Mouse (Mus musculus) liver, adult 2 months (tissue): ENCODE results near the gene Tardbp. TPM values are rescaled to one million over a fixed set of nuclear protein-coding genes. Genes with fewer than 3 reads are reported as not detected.

Source experiments
- DNase-seq: peaks from one replicate; pipeline ENCODE4 v3.0.0-alpha.2; 2011; ENCODE audit warnings: low read depth, low spot score; ENCODE audit errors: extremely low read depth
- H3K27ac ChIP-seq: fragments of 200-500 bp; replicated peaks from 2 replicates; pipeline ENCODE4 v1.5.1; 2012; ENCODE audit warnings: low read depth, mild to moderate bottlenecking, control low read depth, inconsistent platforms, low read length; ENCODE audit not compliant: insufficient read depth
- H3K27me3 ChIP-seq: fragments of 200-500 bp; 2 replicates; pipeline ENCODE4 v1.6.1; 2012; ENCODE audit warnings: mild to moderate bottlenecking, moderate library complexity, low read length, inconsistent platforms; ENCODE audit not compliant: control insufficient read depth, insufficient read depth
- H3K36me3 ChIP-seq: fragments of 200-500 bp; 2 replicates; pipeline ENCODE4 v1.6.1; 2012; ENCODE audit warnings: low read length, inconsistent platforms; ENCODE audit not compliant: control insufficient read depth, insufficient read depth
- H3K4me1 ChIP-seq: fragments of 200-500 bp; 2 replicates; pipeline ENCODE4 v1.6.1; 2011; ENCODE audit warnings: low read length; ENCODE audit not compliant: control insufficient read depth, insufficient read depth
- H3K4me3 ChIP-seq: fragments of 200-500 bp; 2 replicates; pipeline ENCODE4 v1.5.1; 2011; ENCODE audit warnings: low read depth, mild to moderate bottlenecking, control low read depth, low read length, moderate library complexity; ENCODE audit not compliant: insufficient read depth
- H3K79me2 ChIP-seq: fragments of 200-500 bp; 2 replicates; pipeline ENCODE4 v1.6.1; 2012; ENCODE audit warnings: inconsistent platforms, mild to moderate bottlenecking, low read length, moderate library complexity; ENCODE audit not compliant: control insufficient read depth, insufficient read depth
- H3K9ac ChIP-seq: fragments of 200-500 bp; 2 replicates; pipeline ENCODE4 v1.6.1; 2012; ENCODE audit warnings: low read depth, mild to moderate bottlenecking, control low read depth, inconsistent platforms, low read length
- CTCF ChIP-seq: fragments of 200-500 bp; IDR thresholded peaks from 2 replicates; pipeline ENCODE4 v1.5.1; 2011; ENCODE audit warnings: low read depth, low read length, control low read depth
- POLR2A ChIP-seq: fragments of 200-500 bp; IDR thresholded peaks from 2 replicates; pipeline ENCODE4 v1.6.1; 2011; ENCODE audit warnings: low read length, control low read depth; ENCODE audit not compliant: insufficient read depth; ENCODE audit errors: extremely low read depth
- WGBS: fragments of 180-500 bp; shearing (Covaris S2); methylation state at CpG from one replicate; pipeline ENCODE4 v1.1.7; 2018; 5-methylcytosine and 5-hydroxymethylcytosine counted together
- polyA plus RNA-seq: library from polyadenylated mRNA; depleted of rRNA; stranded (reverse); fragments of >200 nt; gene quantifications from 2 replicates; pipeline ENCODE4 v1.2.3, GENCODE M21; 2012
- total RNA-seq: library from RNA; depleted of rRNA; stranded (reverse); fragments of >200 nt; gene quantifications from 2 replicates; pipeline ENCODE4 v1.2.3, GENCODE M21; 2014

The Tardbp gene
- total and polyA plus RNA-seq, 2 experiments, result 33.4 to 87.2 TPM

GRCm38 (mm10) chr4:148588793-148589192, 38.0 kb downstream of the Tardbp start:
- H3K36me3 ChIP-seq, result no peaks in the 10 kb centered on the region
- H3K9ac ChIP-seq, result no peak overlapping the region
- H3K27ac ChIP-seq, result no peak overlapping the region
- 74% methylated on average over 9 of the region's 9 CpGs for WGBS
- peaks cover 9% of the 10 kb centered on the region; the same call in 1 of the 2 replicates for H3K79me2 ChIP-seq
- TF ChIP-seq CTCF (no peak), POLR2A (no peak)
- no peak overlapping the region for H3K4me3 ChIP-seq
- no peaks in the 10 kb centered on the region for H3K27me3 ChIP-seq
- DNase-seq, result no peak
- peaks cover 10% of the 10 kb centered on the region for H3K4me1 ChIP-seq

GRCm38 (mm10) chr4:148586648-148587047, 40.2 kb downstream of the Tardbp start:
- no peak for TF ChIP-seq CTCF
- no peak for TF ChIP-seq POLR2A
- Histone ChIP-seq H3K4me3 (no peak overlapping the region), H3K36me3 (no peaks in the 10 kb centered on the region; the same call in 1 of the 2 replicates), H3K79me2 (peaks cover 3% of the 10 kb centered on the region; the same call in 1 of the 2 replicates), H3K4me1 (peaks cover 3% of the 10 kb centered on the region), H3K27me3 (no peaks in the 10 kb centered on the region), H3K27ac (no peak overlapping the region), H3K9ac (no peak overlapping the region)
- 68% methylated on average over 9 of the region's 9 CpGs for WGBS
- no peak for DNase-seq

- DNase-seq, result no peak
- Histone ChIP-seq H3K79me2 (no peaks in the 10 kb centered on the region), H3K4me1 (no peaks in the 10 kb centered on the region), H3K9ac (no peak overlapping the region), H3K36me3 (peaks cover 2% of the 10 kb centered on the region; the same call in 1 of the 2 replicates), H3K27ac (no peak overlapping the region), H3K4me3 (no peak overlapping the region), H3K27me3 (no peaks in the 10 kb centered on the region)
- TF ChIP-seq POLR2A (no peak), CTCF (no peak)
- WGBS, result 62% methylated on average over 4 of the region's 4 CpGs
Measured at GRCm38 (mm10) chr4:148583257-148583656, 43.6 kb downstream of the Tardbp start.

GRCm38 (mm10) chr4:148581422-148581821, 45.4 kb downstream of the Tardbp start:
- Histone ChIP-seq H3K4me1 (no peaks in the 10 kb centered on the region), H3K27ac (no peak overlapping the region), H3K36me3 (peaks cover 12% of the 10 kb centered on the region; the same call in 1 of the 2 replicates), H3K27me3 (no peaks in the 10 kb centered on the region), H3K9ac (no peak overlapping the region), H3K79me2 (no peaks in the 10 kb centered on the region), H3K4me3 (no peak overlapping the region)
- DNase-seq, result no peak
- WGBS, result 93% methylated on average over 5 of the region's 5 CpGs
- TF ChIP-seq CTCF (no peak), POLR2A (no peak)

GRCm38 (mm10) chr4:148580765-148581164, 46.1 kb downstream of the Tardbp start:
- TF ChIP-seq CTCF, result no peak
- TF ChIP-seq POLR2A, result no peak

GRCm38 (mm10) chr4:148573222-148573621, 53.6 kb downstream of the Tardbp start:
- Histone ChIP-seq H3K79me2 (no peaks in the 10 kb centered on the region), H3K4me3 (no peak overlapping the region), H3K9ac (no peak overlapping the region), H3K27ac (no peak overlapping the region), H3K4me1 (no peaks in the 10 kb centered on the region), H3K36me3 (peaks cover 50% of the 10 kb centered on the region), H3K27me3 (no peaks in the 10 kb centered on the region)
- DNase-seq, result no peak
- TF ChIP-seq CTCF, result no peak
- TF ChIP-seq POLR2A, result no peak
- 89% methylated on average over 7 of the region's 7 CpGs for WGBS

More at GRCm38 (mm10) chr4:148580765-148581164, 46.1 kb downstream of the Tardbp start:
- no peaks in the 10 kb centered on the region for H3K27me3 ChIP-seq
- H3K9ac ChIP-seq, result no peak overlapping the region
- WGBS, result 87% methylated on average over 9 of the region's 9 CpGs
- H3K4me1 ChIP-seq, result no peaks in the 10 kb centered on the region
- no peaks in the 10 kb centered on the region for H3K79me2 ChIP-seq
- H3K4me3 ChIP-seq, result no peak overlapping the region
- no peak overlapping the region for H3K27ac ChIP-seq
- peaks cover 12% of the 10 kb centered on the region; the same call in 1 of the 2 replicates for H3K36me3 ChIP-seq
- no peak for DNase-seq
